Mouse (Mus musculus) forebrain, postnatal 0 days (tissue): ENCODE measurements around the gene Klf1. TPM values are rescaled to one million over a fixed set of nuclear protein-coding genes. Genes with fewer than 3 reads are reported as not detected.

Experiments used
- ATAC-seq: fragments of 200-750 bp; cut with Nextera tagmentation; 2 replicates; pipeline ENCODE4 v1.8.0; 2017; ENCODE audit warnings: mild to moderate bottlenecking, moderate library complexity
- DNase-seq: peaks from one replicate; pipeline ENCODE4 v3.0.0-alpha.2; 2015
- H3K27ac ChIP-seq: fragments of 300-500 bp; sonication (generic); 2 replicates; pipeline ENCODE4 v1.5.1; 2014; ENCODE audit warnings: low read depth, mild to moderate bottlenecking, antibody characterized with exemption, low read length, moderate library complexity, mixed read lengths
- H3K27me3 ChIP-seq: fragments of 300-500 bp; sonication (generic); 2 replicates; pipeline ENCODE4 v1.6.1; 2014; ENCODE audit warnings: mild to moderate bottlenecking, low read length, mixed read lengths; ENCODE audit not compliant: insufficient read depth
- H3K36me3 ChIP-seq: fragments of 300-500 bp; sonication (generic); 2 replicates; pipeline ENCODE4 v1.6.1; 2014; ENCODE audit warnings: mild to moderate bottlenecking, moderate library complexity; ENCODE audit not compliant: insufficient read depth
- H3K4me1 ChIP-seq: fragments of 300-500 bp; sonication (generic); 2 replicates; pipeline ENCODE4 v1.6.1; 2014; ENCODE audit warnings: antibody characterized with exemption; ENCODE audit not compliant: insufficient read depth
- H3K4me2 ChIP-seq: fragments of 300-500 bp; sonication (generic); 2 replicates; pipeline ENCODE4 v1.6.1; 2014; ENCODE audit warnings: low read depth, mild to moderate bottlenecking, moderate library complexity
- H3K4me3 ChIP-seq: fragments of 300-500 bp; sonication (generic); 2 replicates; pipeline ENCODE4 v1.5.1; 2014; ENCODE audit warnings: low read depth, low read length, mixed read lengths
- H3K9ac ChIP-seq: fragments of 300-500 bp; sonication (generic); 2 replicates; pipeline ENCODE4 v1.6.1; 2014; ENCODE audit warnings: mild to moderate bottlenecking
- H3K9me3 ChIP-seq: fragments of 300-500 bp; sonication (generic); 2 replicates; pipeline ENCODE4 v1.6.1; 2016; ENCODE audit warnings: low read length
- CTCF ChIP-seq: sonication (generic); IDR thresholded peaks from 2 replicates; pipeline ENCODE4 v1.5.1; 2016; ENCODE audit warnings: antibody characterized with exemption, control low read depth, low read depth
- WGBS: fragments of 180-500 bp; shearing (Covaris S2); extraction: QIAGEN DNeasy Blood & Tissue Kit; methylation state at CpG from one replicate; pipeline ENCODE4 v1.1.7; 2014; 5-methylcytosine and 5-hydroxymethylcytosine counted together
- microRNA-seq, 2 experiments: library from miRNA; unstranded; fragments of <30 nt; microRNA quantifications; one replicate each; pipeline ENCODE4; 2016
- polyA plus RNA-seq: library from polyadenylated mRNA; unstranded; fragments of >200 nt; fragmentation: Nextera tagmentation; extraction: Ambion mirVana; gene quantifications from 2 replicates; pipeline ENCODE4 v1.2.1, GENCODE M21; 2015
- total RNA-seq: library from RNA; depleted of rRNA; stranded (reverse); fragments of >200 nt; gene quantifications from 2 replicates; pipeline ENCODE4 v1.2.3, GENCODE M21; 2014; rRNA removed

The Klf1 gene
- total and polyA plus RNA-seq, 2 experiments from 2014 or later = 0.77 TPM; not detected in 1

- Histone ChIP-seq H3K27ac (peak overlapping the region; percentile 84; the same call in 1 of the 2 replicates), H3K9ac (peak overlapping the region; percentile 80), H3K9me3 (no peaks in the 10 kb centered on the region), H3K4me2 (peak overlapping the region; percentile 69), H3K27me3 (peaks cover 11% of the 10 kb centered on the region; the same call in 1 of the 2 replicates), H3K4me3 (peak overlapping the region; percentile 77), H3K4me1 (0 out of 2 replicates have a peak, but pooled peaks cover 9% of the 10 kb centered on the region), H3K36me3 (no peaks in the 10 kb centered on the region)
- 0% methylated on average over 11 of the region's 11 CpGs for WGBS
- peak; percentile 80 for DNase-seq
- peak; percentile 54 for ATAC-seq
- TF ChIP-seq CTCF = no peak
Measured at GRCm38 (mm10) chr8:84945235-84945632, 43.5 kb downstream of the Klf1 start.

DNA sequence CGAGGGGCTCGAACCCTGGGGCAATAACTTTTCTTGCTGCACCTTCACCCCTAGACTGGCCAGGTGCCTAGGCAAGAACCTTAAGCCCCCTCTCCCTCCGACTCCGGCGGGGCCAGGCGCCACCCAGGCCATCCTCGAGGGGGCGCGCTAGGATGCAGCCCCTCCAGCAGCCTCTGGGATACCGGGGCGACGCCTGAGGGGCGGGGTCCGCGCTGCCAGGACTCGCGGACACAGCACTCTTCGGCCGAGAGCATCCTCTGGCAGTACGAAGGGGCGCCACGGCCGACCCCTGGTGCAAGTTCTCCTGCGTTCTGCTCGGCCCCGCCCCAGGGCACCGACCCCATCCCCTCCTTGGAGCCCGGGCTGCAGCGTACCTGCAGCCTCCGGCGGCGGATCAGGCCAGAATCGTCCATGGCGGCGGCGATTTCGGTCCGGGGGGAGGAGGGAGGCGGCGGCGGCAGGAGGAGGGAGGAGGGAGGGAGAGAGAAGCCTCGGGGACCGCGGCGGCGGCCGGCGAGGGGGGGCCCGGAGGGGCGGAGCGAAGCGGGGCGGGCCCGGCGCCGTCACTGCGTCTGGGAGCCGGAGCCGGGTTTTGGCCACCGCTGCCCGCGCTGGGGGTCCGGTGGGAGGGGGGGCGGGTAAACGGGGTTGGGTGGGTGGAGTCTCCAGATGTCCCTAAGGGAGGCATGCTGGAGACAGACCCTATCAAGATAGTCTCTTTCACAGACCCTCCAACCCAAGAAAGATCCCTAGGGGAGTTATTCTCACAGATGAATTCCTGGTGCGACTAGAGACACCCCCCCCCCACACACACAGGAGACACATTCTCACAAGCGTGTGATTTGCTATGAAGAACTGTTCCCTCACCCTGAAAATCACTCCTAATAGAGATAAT is 44.2 kb downstream of the Klf1 start:
- ATAC-seq (peak; percentile 81), DNase-seq (peak; percentile 78)
- Histone ChIP-seq H3K4me2 (peak overlapping the region; percentile 69), H3K4me1 (0 out of 2 replicates have a peak, but pooled peaks cover 9% of the 10 kb centered on the region), H3K4me3 (peak overlapping the region; percentile 77), H3K27ac (peak overlapping the region; percentile 84), H3K27me3 (peaks cover 14% of the 10 kb centered on the region; the same call in 1 of the 2 replicates), H3K9me3 (no peaks in the 10 kb centered on the region), H3K9ac (peak overlapping the region; percentile 80), H3K36me3 (no peaks in the 10 kb centered on the region)
- TF ChIP-seq CTCF = peak; percentile 75
- WGBS = 1% methylated on average over 36 of the region's 67 CpGs

- Histone ChIP-seq H3K36me3 (no peaks in the 10 kb centered on the region), H3K27me3 (peaks cover 14% of the 10 kb centered on the region; the same call in 1 of the 2 replicates), H3K4me2 (peak within 1 kb of the TSS; percentile 69), H3K27ac (peak within 1 kb of the TSS; percentile 84), H3K9me3 (no peaks in the 10 kb centered on the region), H3K4me1 (0 out of 2 replicates have a peak, but pooled peaks cover 9% of the 10 kb centered on the region), H3K4me3 (peak within 1 kb of the TSS; percentile 77), H3K9ac (peak within 1 kb of the TSS; percentile 80)
- ATAC-seq = peak; percentile 38
- DNase-seq = peak; percentile 65
- TF ChIP-seq CTCF = peak; percentile 50
- WGBS = 8% methylated on average over 17 of the region's 17 CpGs
Measured at GRCm38 (mm10) chr8:84946528-84947240, 45.0 kb downstream of the Klf1 start, which contains the start of gene Rtbdn. Rtbdn (plus strand) TSS chr8:84946991.

DNA sequence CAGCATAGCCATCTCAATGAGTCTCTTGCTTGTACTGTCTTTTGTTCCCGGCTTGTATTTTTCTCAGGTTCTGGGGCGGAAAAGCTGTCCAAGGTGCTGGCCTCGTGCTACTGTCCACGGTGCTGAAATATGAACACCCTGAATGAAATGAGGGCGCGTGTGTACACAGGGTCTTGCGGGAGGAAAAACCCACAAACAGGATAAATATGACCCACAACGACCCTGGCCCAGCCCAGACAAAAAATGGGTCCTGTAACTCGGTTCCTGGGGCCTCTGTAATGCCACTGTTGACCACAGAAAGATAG is 45.5 kb downstream of the Klf1 start:
- ATAC-seq (no peak), DNase-seq (no peak)
- Histone ChIP-seq H3K4me1 (0 out of 2 replicates have a peak, but pooled peaks cover 9% of the 10 kb centered on the region), H3K27ac (no peak overlapping the region), H3K4me2 (peak overlapping the region; percentile 69), H3K36me3 (no peaks in the 10 kb centered on the region), H3K9me3 (no peaks in the 10 kb centered on the region), H3K4me3 (peak overlapping the region; percentile 77), H3K9ac (peak overlapping the region; percentile 80; the same call in 1 of the 2 replicates), H3K27me3 (peaks cover 14% of the 10 kb centered on the region; the same call in 1 of the 2 replicates)
- 14% methylated on average over 9 of the region's 9 CpGs for WGBS
- TF ChIP-seq CTCF = no peak

DNA sequence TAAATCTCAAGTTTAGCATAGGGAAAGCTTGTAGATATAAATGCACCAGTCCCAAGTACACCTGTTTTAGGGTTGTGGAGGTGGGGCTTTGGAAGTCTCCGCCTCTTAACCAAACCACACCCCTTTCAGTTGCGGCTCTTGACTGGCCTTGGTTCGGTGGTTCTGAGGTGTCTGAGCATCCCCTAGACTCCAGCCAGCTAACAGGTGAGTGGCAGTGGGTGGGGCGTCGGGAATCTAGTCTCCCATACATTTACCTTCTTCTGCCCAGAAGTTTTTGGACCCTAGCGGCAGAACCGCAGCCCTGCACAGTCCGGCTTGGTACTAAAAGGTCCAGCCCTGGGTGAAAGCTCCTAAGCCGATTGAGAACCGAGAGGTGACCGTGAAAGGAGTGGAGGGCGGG is 48.0 kb downstream of the Klf1 start:
- Histone ChIP-seq H3K36me3 (no peaks in the 10 kb centered on the region), H3K4me3 (no peak overlapping the region), H3K9me3 (no peaks in the 10 kb centered on the region), H3K27ac (no peak overlapping the region), H3K9ac (no peak overlapping the region), H3K27me3 (peaks cover 22% of the 10 kb centered on the region), H3K4me1 (0 out of 2 replicates have a peak, but pooled peaks cover 9% of the 10 kb centered on the region), H3K4me2 (no peak overlapping the region)
- DNase-seq = no peak
- no peak for ATAC-seq
- 16% methylated on average over 12 of the region's 12 CpGs for WGBS
- no peak for TF ChIP-seq CTCF

DNA sequence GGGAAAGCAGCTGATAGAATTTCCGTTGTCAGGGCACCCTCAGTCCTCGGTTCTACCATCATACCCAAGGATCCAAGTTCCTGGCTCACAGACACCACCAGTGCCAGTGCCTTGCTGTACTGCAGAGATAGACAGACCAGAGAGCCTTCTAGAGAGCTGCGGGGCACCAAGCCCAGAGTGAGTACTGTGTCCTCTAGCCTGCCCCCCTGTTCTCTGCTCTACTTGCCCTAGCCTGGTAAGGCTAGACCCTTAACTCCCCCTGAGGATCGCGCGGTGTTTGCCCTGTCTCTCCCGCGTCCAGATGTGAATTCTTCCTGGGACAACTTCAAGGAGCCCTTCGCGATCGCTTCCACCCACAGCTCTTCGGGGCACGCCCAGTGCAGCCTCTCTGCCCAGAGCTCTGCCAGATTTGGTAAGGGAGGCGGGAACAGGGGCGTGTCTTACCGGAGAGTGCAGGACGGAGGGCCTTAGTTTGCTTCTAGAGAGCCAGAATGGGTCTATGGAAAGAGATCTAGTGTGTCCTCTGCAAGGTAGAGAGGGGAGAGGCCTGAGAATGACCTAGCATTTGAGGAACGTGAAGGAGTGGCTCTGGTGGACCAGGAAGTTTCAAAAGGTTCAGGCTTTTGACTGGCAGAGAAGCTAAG is 51.0 kb downstream of the Klf1 start:
- WGBS = 8% methylated on average over 18 of the region's 18 CpGs
- Histone ChIP-seq H3K4me1 (no peaks in the 10 kb centered on the region), H3K36me3 (peaks cover 11% of the 10 kb centered on the region; the same call in 1 of the 2 replicates), H3K27me3 (peaks cover 17% of the 10 kb centered on the region; the same call in 1 of the 2 replicates), H3K4me2 (no peak overlapping the region), H3K9me3 (no peaks in the 10 kb centered on the region), H3K4me3 (no peak overlapping the region), H3K27ac (no peak overlapping the region), H3K9ac (no peak overlapping the region)
- DNase-seq (no peak), ATAC-seq (no peak)
- TF ChIP-seq CTCF = no peak

Small RNA genes within 50 kb of the gene (microRNA-seq; reads per million reads assigned to microRNA genes)
- gene Gm24197 (0 reads per million in 2 experiments), gene Mir7069 (1.6 to 4.3 reads per million in 2 experiments)

Other genes with a start within 250 kb of the Klf1 start
Only the 30 nearest of the 33 such genes appear.
- 89.5 and 94.8 TPM in 2 replicates for gene Trmt1, start 215.6 kb upstream of the Klf1 start, total RNA-seq
- gene Trmt1, start 215.6 kb upstream of the Klf1 start, polyA plus RNA-seq = 59.8 and 67.5 TPM in 2 replicates
- 65.9 and 78.2 TPM in 2 replicates for gene Nacc1, start 214.1 kb upstream of the Klf1 start, total RNA-seq
- gene Nacc1, start 214.1 kb upstream of the Klf1 start, polyA plus RNA-seq = 14.6 and 14.7 TPM in 2 replicates
- gene Lyl1, start 200.5 kb upstream of the Klf1 start, total RNA-seq = 2.2 and 2.7 TPM in 2 replicates
- gene Lyl1, start 200.5 kb upstream of the Klf1 start, polyA plus RNA-seq = 2.4 and 2.5 TPM in 2 replicates
- not detected in 2 replicates for gene G430095P16Rik, start 178.9 kb upstream of the Klf1 start, total RNA-seq
- gene G430095P16Rik, start 178.9 kb upstream of the Klf1 start, polyA plus RNA-seq = 0.56 and 1.0 TPM in 2 replicates
- 111 and 116 TPM in 2 replicates for gene Nfix, start 101.6 kb upstream of the Klf1 start, total RNA-seq
- gene Nfix, start 101.6 kb upstream of the Klf1 start, polyA plus RNA-seq = 347 and 376 TPM in 2 replicates
- gene Dand5, start 79.1 kb upstream of the Klf1 start, total RNA-seq = 4.7 and 6.9 TPM in 2 replicates
- gene Dand5, start 79.1 kb upstream of the Klf1 start, polyA plus RNA-seq = 8.2 and 10.0 TPM in 2 replicates
- gene Gadd45gip1, start 70.4 kb upstream of the Klf1 start, total RNA-seq = 24.7 and 28.7 TPM in 2 replicates
- gene Gadd45gip1, start 70.4 kb upstream of the Klf1 start, polyA plus RNA-seq = 36.7 and 40.8 TPM in 2 replicates
- 32.2 and 55.3 TPM in 2 replicates for gene Rad23a, start 61.3 kb upstream of the Klf1 start, total RNA-seq
- 63.5 and 77.4 TPM in 2 replicates for gene Rad23a, start 61.3 kb upstream of the Klf1 start, polyA plus RNA-seq
- 470 and 505 TPM in 2 replicates for gene Calr, start 55.0 kb upstream of the Klf1 start, total RNA-seq
- 354 and 405 TPM in 2 replicates for gene Calr, start 55.0 kb upstream of the Klf1 start, polyA plus RNA-seq
- gene Farsa, start 44.9 kb upstream of the Klf1 start, total RNA-seq = 77.1 and 91.2 TPM in 2 replicates
- gene Farsa, start 44.9 kb upstream of the Klf1 start, polyA plus RNA-seq = 100 and 103 TPM in 2 replicates
- 27.5 and 32.2 TPM in 2 replicates for gene Syce2, start 29.8 kb upstream of the Klf1 start, total RNA-seq
- 77.9 and 78.2 TPM in 2 replicates for gene Syce2, start 29.8 kb upstream of the Klf1 start, polyA plus RNA-seq
- gene Gcdh, start 8.0 kb upstream of the Klf1 start, total RNA-seq = 28.9 and 31.5 TPM in 2 replicates
- gene Gcdh, start 8.0 kb upstream of the Klf1 start, polyA plus RNA-seq = 21.3 and 27.5 TPM in 2 replicates
- 3.6 and 3.7 TPM in 2 replicates for gene Dnase2a, start 6.6 kb downstream of the Klf1 start, total RNA-seq
- 6.3 and 7.1 TPM in 2 replicates for gene Dnase2a, start 6.6 kb downstream of the Klf1 start, polyA plus RNA-seq
- gene Mast1, start 35.4 kb downstream of the Klf1 start, total RNA-seq = 39.7 and 57.7 TPM in 2 replicates
- 44.2 and 63.8 TPM in 2 replicates for gene Mast1, start 35.4 kb downstream of the Klf1 start, polyA plus RNA-seq
- gene Rtbdn, start 45.1 kb downstream of the Klf1 start, total RNA-seq = 4.8 and 10.4 TPM in 2 replicates
- gene Rtbdn, start 45.1 kb downstream of the Klf1 start, polyA plus RNA-seq = 1.7 and 3.5 TPM in 2 replicates
- not detected in 2 replicates for gene Gm49661, start 67.5 kb downstream of the Klf1 start, total RNA-seq
- not detected in 2 replicates for gene Gm49661, start 67.5 kb downstream of the Klf1 start, polyA plus RNA-seq
- gene Prdx2, start 67.7 kb downstream of the Klf1 start, total RNA-seq = 814 and 983 TPM in 2 replicates
- gene Prdx2, start 67.7 kb downstream of the Klf1 start, polyA plus RNA-seq = 974 and 1,110 TPM in 2 replicates
- 39.8 and 42.7 TPM in 2 replicates for gene Rnaseh2a, start 67.8 kb downstream of the Klf1 start, total RNA-seq
- gene Rnaseh2a, start 67.8 kb downstream of the Klf1 start, polyA plus RNA-seq = 52.2 and 56.3 TPM in 2 replicates
- 21.9 and 22.2 TPM in 2 replicates for gene Junb, start 76.8 kb downstream of the Klf1 start, total RNA-seq
- gene Junb, start 76.8 kb downstream of the Klf1 start, polyA plus RNA-seq = 10.1 and 15.9 TPM in 2 replicates
- gene Hook2, start 88.7 kb downstream of the Klf1 start, total RNA-seq = 30.3 and 32.5 TPM in 2 replicates
- gene Hook2, start 88.7 kb downstream of the Klf1 start, polyA plus RNA-seq = 22.6 and 28.7 TPM in 2 replicates
- gene Best2, start 112.6 kb downstream of the Klf1 start, total RNA-seq = not detected in 2 replicates
- gene Best2, start 112.6 kb downstream of the Klf1 start, polyA plus RNA-seq = 0.11 and 0.15 TPM in 2 replicates
- gene Asna1, start 123.4 kb downstream of the Klf1 start, total RNA-seq = 136 and 160 TPM in 2 replicates
- 153 and 180 TPM in 2 replicates for gene Asna1, start 123.4 kb downstream of the Klf1 start, polyA plus RNA-seq
- gene Trir, start 124.9 kb downstream of the Klf1 start, total RNA-seq = 338 and 447 TPM in 2 replicates
- gene Trir, start 124.9 kb downstream of the Klf1 start, polyA plus RNA-seq = 161 and 178 TPM in 2 replicates
- gene Tnpo2, start 135.0 kb downstream of the Klf1 start, total RNA-seq = 129 and 155 TPM in 2 replicates
- gene Tnpo2, start 135.0 kb downstream of the Klf1 start, polyA plus RNA-seq = 40.4 and 52.3 TPM in 2 replicates
- 106 and 115 TPM in 2 replicates for gene Fbxw9, start 158.1 kb downstream of the Klf1 start, total RNA-seq
- 79.8 and 87.4 TPM in 2 replicates for gene Fbxw9, start 158.1 kb downstream of the Klf1 start, polyA plus RNA-seq
- gene Gm5741, start 166.1 kb downstream of the Klf1 start, total RNA-seq = not detected in 2 replicates
- gene Gm5741, start 166.1 kb downstream of the Klf1 start, polyA plus RNA-seq = 0.74 and 3.0 TPM in 2 replicates
- 63.1 and 74.3 TPM in 2 replicates for gene Dhps, start 169.8 kb downstream of the Klf1 start, total RNA-seq
- 104 and 118 TPM in 2 replicates for gene Dhps, start 169.8 kb downstream of the Klf1 start, polyA plus RNA-seq
- gene Wdr83os, start 178.8 kb downstream of the Klf1 start, total RNA-seq = 80.8 and 105 TPM in 2 replicates
- gene Wdr83os, start 178.8 kb downstream of the Klf1 start, polyA plus RNA-seq = 171 and 182 TPM in 2 replicates
- gene Wdr83, start 179.4 kb downstream of the Klf1 start, total RNA-seq = 22.1 and 22.5 TPM in 2 replicates
- gene Wdr83, start 179.4 kb downstream of the Klf1 start, polyA plus RNA-seq = 35.3 and 37.2 TPM in 2 replicates
- gene Man2b1, start 181.3 kb downstream of the Klf1 start, total RNA-seq = 24.9 and 28.8 TPM in 2 replicates
- gene Man2b1, start 181.3 kb downstream of the Klf1 start, polyA plus RNA-seq = 14.8 and 18.0 TPM in 2 replicates